Mouse (Mus musculus) heart, embryonic 16.5 days (tissue): ENCODE data around the gene Dnase1l3. TPM values are rescaled to one million over a fixed set of nuclear protein-coding genes. Genes with fewer than 3 reads are reported as not detected.

ENCODE experiments used
- ATAC-seq: fragments of 200-750 bp; cut with Nextera tagmentation; replicated peaks from 2 replicates; pipeline ENCODE4 v1.8.0; 2017; ENCODE audit warnings: moderate number of reproducible peaks; ENCODE audit not compliant: insufficient read depth, low FRiP score; ENCODE audit errors: extremely low read depth
- H3K27ac ChIP-seq: fragments of 300-500 bp; sonication (generic); 2 replicates; pipeline ENCODE4 v1.5.1; 2014; ENCODE audit warnings: mild to moderate bottlenecking, low read length, control low read depth, moderate library complexity
- H3K27me3 ChIP-seq: fragments of 300-500 bp; sonication (generic); 2 replicates; pipeline ENCODE4 v1.6.1; 2014; ENCODE audit warnings: low read length, mixed read lengths; ENCODE audit not compliant: control insufficient read depth, insufficient read depth
- H3K36me3 ChIP-seq: fragments of 300-500 bp; sonication (generic); 2 replicates; pipeline ENCODE4 v1.6.1; 2014; ENCODE audit not compliant: control insufficient read depth, insufficient read depth
- H3K4me1 ChIP-seq: fragments of 300-500 bp; sonication (generic); 2 replicates; pipeline ENCODE4 v1.6.1; 2014; ENCODE audit warnings: low read length, mixed read lengths; ENCODE audit not compliant: control insufficient read depth, insufficient read depth
- H3K4me2 ChIP-seq: fragments of 300-500 bp; sonication (generic); 2 replicates; pipeline ENCODE4 v1.6.1; 2014; ENCODE audit warnings: low read depth, mild to moderate bottlenecking, control low read depth, low read length
- H3K4me3 ChIP-seq: fragments of 300-500 bp; sonication (generic); 2 replicates; pipeline ENCODE4 v1.5.1; 2014; ENCODE audit warnings: mild to moderate bottlenecking, control low read depth, low read length
- H3K9ac ChIP-seq: fragments of 300-500 bp; sonication (generic); 2 replicates; pipeline ENCODE4 v1.6.1; 2014; ENCODE audit warnings: low read length, control low read depth
- H3K9me3 ChIP-seq: fragments of 300-500 bp; sonication (generic); replicated peaks from 2 replicates; pipeline ENCODE4 v1.6.1; 2016; ENCODE audit warnings: low read length; ENCODE audit not compliant: control insufficient read depth
- WGBS: fragments of 180-500 bp; shearing (Covaris S2); extraction: QIAGEN DNeasy Blood & Tissue Kit; methylation state at CpG from one replicate; pipeline ENCODE4 v1.1.7; 2014; 5-methylcytosine and 5-hydroxymethylcytosine counted together
- polyA plus RNA-seq: library from polyadenylated mRNA; unstranded; fragments of >200 nt; fragmentation: Nextera tagmentation; extraction: Ambion mirVana; gene quantifications from 2 replicates; pipeline ENCODE4 v1.2.1, GENCODE M21; 2015

Gene Dnase1l3
- polyA plus RNA-seq, 1 experiment from 2014 or later = 1.1 TPM

DNA sequence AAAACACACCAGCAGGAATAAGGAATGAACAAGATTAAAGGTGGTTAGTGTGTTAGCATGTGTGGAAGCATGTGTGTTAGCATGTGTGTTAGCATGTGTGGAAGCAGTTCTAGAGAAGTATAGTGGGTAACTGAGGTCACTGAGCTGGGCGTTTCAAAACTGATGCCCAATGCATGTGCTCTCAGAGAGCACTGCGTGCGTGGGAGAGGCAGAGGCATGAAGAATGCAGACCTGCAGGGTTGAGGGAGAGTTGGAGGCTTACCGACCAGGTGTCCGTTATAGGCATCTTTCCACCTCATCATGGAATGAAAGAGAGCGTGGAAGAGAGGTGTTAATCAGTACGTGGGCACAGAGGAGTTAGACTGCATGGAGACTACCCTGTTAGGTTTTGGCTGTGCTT lies 26.2 kb upstream of the Dnase1l3 start:
- Histone ChIP-seq H3K4me3 (no peak overlapping the region), H3K4me1 (no peaks in the 10 kb centered on the region; the same call in 1 of the 2 replicates), H3K9me3 (no peaks in the 10 kb centered on the region), H3K4me2 (no peak overlapping the region), H3K27me3 (no peaks in the 10 kb centered on the region), H3K9ac (no peak overlapping the region), H3K27ac (no peak overlapping the region), H3K36me3 (no peaks in the 10 kb centered on the region)
- no peak for ATAC-seq
- 80% methylated on average over 7 of the region's 7 CpGs for WGBS

DNA sequence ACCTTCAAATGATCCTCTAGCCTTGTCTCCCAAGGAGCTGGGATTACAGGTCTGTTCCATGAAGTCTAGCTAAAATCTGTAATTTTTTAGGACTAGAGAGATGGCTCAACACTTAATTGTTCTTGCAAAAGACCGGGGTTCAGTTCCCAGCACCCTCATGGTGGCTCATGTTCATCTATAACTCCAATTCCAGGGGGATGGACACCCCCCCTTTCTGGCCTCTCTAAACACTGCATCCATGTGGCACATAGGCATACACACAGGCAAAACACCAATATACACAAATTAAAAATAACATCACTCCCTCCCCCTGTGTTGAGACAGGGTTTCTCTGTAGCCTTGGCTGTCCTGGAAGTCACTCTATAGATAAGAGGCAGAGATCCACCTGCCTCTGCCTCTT lies 25.6 kb upstream of the Dnase1l3 start:
- 89% methylated on average over 1 of the region's 1 CpGs for WGBS
- no peaks in the 10 kb centered on the region for H3K36me3 ChIP-seq
- no peak overlapping the region for H3K4me3 ChIP-seq
- no peak for ATAC-seq
- H3K27ac ChIP-seq = no peak overlapping the region
- no peak overlapping the region for H3K4me2 ChIP-seq
- no peaks in the 10 kb centered on the region for H3K9me3 ChIP-seq
- H3K9ac ChIP-seq = no peak overlapping the region
- no peaks in the 10 kb centered on the region for H3K4me1 ChIP-seq
- H3K27me3 ChIP-seq = no peaks in the 10 kb centered on the region

DNA sequence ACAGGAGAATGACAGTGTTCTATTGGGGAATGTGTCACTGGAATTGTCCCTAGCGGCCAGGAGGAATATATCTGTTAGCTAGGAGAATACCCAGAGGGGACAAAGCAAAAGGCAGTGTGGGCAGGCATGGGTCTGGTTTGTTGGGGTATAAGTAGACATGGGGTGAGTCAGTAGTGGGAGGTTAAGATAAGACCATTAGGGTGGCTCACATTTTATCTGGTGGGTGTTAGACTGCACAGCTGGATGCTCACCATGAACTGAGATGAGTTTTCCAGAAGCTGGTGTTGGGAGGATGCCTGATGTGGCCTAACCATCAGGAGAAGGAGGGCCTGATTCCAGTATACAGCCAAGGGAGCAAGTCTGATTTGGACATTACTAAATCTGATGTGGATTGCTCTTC lies 22.6 kb upstream of the Dnase1l3 start:
- 69% methylated on average over 1 of the region's 1 CpGs for whole genome bisulfite sequencing

DNA sequence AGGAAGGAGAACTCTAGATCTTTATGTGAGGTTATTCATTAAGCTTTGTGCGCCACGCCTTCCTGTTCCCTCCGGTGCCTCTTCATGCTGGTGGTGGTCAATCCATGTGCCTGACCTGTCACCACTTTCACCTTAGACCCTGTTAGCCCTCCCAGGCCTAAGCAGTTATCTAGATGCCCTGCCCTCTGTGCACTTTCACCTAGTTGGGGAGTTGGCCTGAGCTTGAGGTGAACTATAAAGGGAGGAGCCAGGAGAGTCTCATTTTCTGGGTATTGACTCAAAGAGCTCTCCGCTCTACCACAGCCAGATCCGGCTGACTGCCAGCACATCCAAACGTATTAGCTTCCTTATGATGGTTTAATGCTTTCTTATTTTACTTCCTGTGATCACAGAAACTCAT lies 21.9 kb upstream of the Dnase1l3 start:
- Histone ChIP-seq H3K9me3 (no peaks in the 10 kb centered on the region), H3K27me3 (no peaks in the 10 kb centered on the region), H3K9ac (no peak overlapping the region), H3K4me3 (no peak overlapping the region), H3K4me2 (no peak overlapping the region), H3K27ac (no peak overlapping the region), H3K36me3 (no peaks in the 10 kb centered on the region), H3K4me1 (no peaks in the 10 kb centered on the region)
- 68% methylated on average over 6 of the region's 6 CpGs for WGBS
- no peak for ATAC-seq

More for the DNA sequence above, 22.6 kb upstream of the Dnase1l3 start:
- H3K27ac ChIP-seq = no peak overlapping the region
- no peak overlapping the region for H3K9ac ChIP-seq
- H3K4me3 ChIP-seq = no peak overlapping the region
- no peaks in the 10 kb centered on the region for H3K27me3 ChIP-seq
- ATAC-seq = no peak
- H3K36me3 ChIP-seq = no peaks in the 10 kb centered on the region
- no peaks in the 10 kb centered on the region for H3K9me3 ChIP-seq
- H3K4me1 ChIP-seq = no peaks in the 10 kb centered on the region
- H3K4me2 ChIP-seq = no peak overlapping the region

DNA sequence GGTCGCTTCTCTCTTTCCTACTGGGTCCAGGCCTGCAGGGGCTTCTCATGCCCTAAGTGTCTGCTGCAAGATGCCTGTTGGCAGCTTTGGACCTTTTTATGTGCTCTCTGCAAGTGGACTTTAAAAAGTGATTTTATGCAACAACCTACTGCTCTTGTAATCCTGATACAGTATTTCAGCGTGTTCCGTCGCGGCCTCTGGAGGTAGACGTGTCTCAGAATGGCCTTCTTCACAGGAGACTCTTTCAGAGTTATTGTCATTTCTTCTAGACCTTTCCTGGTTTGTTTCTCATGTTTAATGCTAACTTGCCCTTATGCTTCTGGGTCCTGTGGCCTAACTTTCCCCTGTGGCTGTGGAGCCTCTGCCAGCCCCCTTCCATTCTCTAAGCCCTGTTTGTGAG lies 21.4 kb upstream of the Dnase1l3 start:
- no peak overlapping the region for H3K4me3 ChIP-seq
- H3K4me2 ChIP-seq = no peak overlapping the region
- ATAC-seq = no peak
- H3K27me3 ChIP-seq = no peaks in the 10 kb centered on the region
- H3K9me3 ChIP-seq = no peaks in the 10 kb centered on the region
- no peak overlapping the region for H3K27ac ChIP-seq
- H3K9ac ChIP-seq = no peak overlapping the region
- 90% methylated on average over 6 of the region's 6 CpGs for WGBS
- no peaks in the 10 kb centered on the region for H3K36me3 ChIP-seq
- H3K4me1 ChIP-seq = no peaks in the 10 kb centered on the region

DNA sequence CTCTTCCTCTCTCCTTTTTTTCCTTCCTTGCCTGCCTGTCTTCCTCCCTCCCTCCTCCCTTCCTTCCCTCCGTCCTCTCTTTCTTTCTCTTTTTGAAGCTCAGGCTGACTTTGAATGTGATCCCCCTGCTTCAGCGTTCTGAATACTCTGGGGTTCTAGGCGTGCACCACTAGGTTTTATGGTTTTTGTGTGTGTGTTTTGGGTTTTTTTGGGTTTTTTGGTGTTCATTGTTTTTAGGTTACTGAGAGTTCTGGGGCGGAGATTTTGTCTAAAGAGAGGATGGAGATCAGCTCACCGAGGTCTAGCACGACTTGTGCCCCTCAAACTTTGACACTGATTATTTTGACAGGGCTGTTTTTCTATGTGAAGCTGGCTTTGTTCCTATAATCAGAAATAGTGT lies 17.6 kb upstream of the Dnase1l3 start:
- WGBS = 70% methylated on average over 6 of the region's 6 CpGs
- Histone ChIP-seq H3K27me3 (no peaks in the 10 kb centered on the region), H3K9me3 (no peaks in the 10 kb centered on the region), H3K4me3 (no peak overlapping the region), H3K4me1 (no peaks in the 10 kb centered on the region), H3K27ac (no peak overlapping the region), H3K36me3 (no peaks in the 10 kb centered on the region), H3K4me2 (no peak overlapping the region), H3K9ac (no peak overlapping the region)
- ATAC-seq = no peak

DNA sequence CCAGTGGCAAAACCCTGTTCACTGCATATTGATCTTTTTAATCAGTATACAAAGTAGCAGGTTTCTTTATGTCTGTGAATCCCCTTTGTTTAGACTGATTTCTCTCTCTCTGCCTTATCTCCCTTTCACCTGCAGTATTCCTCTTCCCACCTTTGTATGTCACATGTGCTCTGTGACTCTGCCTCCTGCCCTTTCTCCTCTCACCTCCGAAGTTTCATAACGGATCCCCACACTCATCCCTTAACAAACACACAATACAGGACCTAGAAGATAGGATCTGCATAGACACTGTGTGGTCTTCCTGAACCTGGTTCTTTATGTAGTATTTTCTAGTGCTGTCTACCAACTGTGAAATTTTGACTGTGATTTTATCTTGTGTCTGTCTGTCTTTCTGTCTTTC lies 16.9 kb upstream of the Dnase1l3 start:
- Histone ChIP-seq H3K27me3 (no peaks in the 10 kb centered on the region), H3K9ac (no peak overlapping the region), H3K27ac (no peak overlapping the region), H3K4me2 (no peak overlapping the region), H3K9me3 (no peaks in the 10 kb centered on the region), H3K4me1 (no peaks in the 10 kb centered on the region), H3K4me3 (no peak overlapping the region), H3K36me3 (no peaks in the 10 kb centered on the region)
- 75% methylated on average over 2 of the region's 2 CpGs for WGBS
- no peak for ATAC-seq

DNA sequence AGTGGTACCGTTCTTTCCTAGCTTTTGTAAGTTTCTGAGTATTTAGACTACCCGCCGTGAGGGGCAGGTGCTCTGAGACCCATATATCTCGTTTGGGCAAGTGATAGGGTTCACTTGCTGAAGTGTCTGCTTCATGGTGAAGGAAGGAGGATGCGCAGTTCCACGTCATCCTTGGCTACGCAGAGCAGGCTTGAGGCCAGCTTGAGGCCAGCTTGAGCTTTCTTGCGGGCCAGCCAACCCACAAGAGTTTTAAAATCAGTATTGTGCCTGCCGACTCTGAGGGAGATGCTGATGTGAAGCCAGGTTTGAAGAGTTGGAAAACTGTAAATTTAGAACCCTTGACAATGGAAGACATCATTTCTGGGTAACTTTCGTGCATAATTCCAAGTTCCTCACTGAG lies 13.6 kb upstream of the Dnase1l3 start:
- no peak overlapping the region for H3K9ac ChIP-seq
- ATAC-seq = no peak
- H3K4me2 ChIP-seq = no peak overlapping the region
- H3K36me3 ChIP-seq = no peaks in the 10 kb centered on the region
- H3K27me3 ChIP-seq = 0 out of 2 replicates have a peak, but pooled peaks cover 2% of the 10 kb centered on the region
- peaks cover 12% of the 10 kb centered on the region for H3K4me1 ChIP-seq
- no peaks in the 10 kb centered on the region for H3K9me3 ChIP-seq
- no peak overlapping the region for H3K27ac ChIP-seq
- 87% methylated on average over 10 of the region's 10 CpGs for WGBS
- no peak overlapping the region for H3K4me3 ChIP-seq

DNA sequence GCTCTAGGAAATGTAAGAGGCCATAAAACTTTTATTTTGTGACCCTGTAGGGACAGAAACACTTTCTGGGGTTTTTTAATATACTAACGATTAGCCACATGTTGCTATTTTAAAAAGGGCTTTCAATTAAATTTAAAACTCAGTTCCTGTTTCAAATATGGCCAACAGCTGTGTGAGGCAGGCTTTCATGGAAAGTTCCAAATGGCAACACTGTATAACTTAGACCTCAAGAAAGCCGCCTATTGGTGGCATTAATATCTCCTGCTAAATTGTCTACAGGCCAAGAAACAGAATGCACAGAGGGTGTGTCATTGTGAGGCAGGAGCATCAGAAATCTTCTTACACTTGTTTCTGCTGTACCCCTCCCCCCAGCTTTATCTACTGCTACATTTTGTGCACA lies 13.1 kb upstream of the Dnase1l3 start:
- H3K9me3 ChIP-seq = no peaks in the 10 kb centered on the region
- H3K4me3 ChIP-seq = no peak overlapping the region
- 0 out of 2 replicates have a peak, but pooled peaks cover 2% of the 10 kb centered on the region for H3K27me3 ChIP-seq
- no peak overlapping the region for H3K27ac ChIP-seq
- no peak overlapping the region for H3K9ac ChIP-seq
- H3K4me2 ChIP-seq = no peak overlapping the region
- H3K36me3 ChIP-seq = no peaks in the 10 kb centered on the region
- no peak for ATAC-seq
- H3K4me1 ChIP-seq = peaks cover 12% of the 10 kb centered on the region
- WGBS = 85% methylated on average over 2 of the region's 2 CpGs

DNA sequence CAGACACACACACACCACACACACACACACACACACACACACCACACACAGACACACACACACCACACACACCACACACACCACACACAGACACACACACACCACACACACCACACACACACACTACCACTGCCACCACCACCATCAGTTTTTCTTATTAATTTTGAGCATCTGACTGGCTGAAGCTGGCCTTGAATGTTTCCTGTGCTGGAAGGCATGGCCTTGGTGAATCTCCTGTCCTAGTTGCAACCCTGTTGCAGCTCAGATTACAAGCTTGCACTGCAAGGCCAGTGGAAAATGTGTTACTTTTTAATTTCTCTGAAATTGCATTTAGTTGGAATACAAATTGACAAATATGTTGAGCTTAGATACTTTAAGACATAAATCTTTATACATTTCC lies 12.7 kb upstream of the Dnase1l3 start:
- no peak overlapping the region for H3K4me2 ChIP-seq
- no peak for ATAC-seq
- no peak overlapping the region for H3K9ac ChIP-seq
- H3K9me3 ChIP-seq = no peaks in the 10 kb centered on the region
- no peaks in the 10 kb centered on the region for H3K36me3 ChIP-seq
- H3K4me1 ChIP-seq = peaks cover 15% of the 10 kb centered on the region
- no peak overlapping the region for H3K4me3 ChIP-seq
- 0 out of 2 replicates have a peak, but pooled peaks cover 2% of the 10 kb centered on the region for H3K27me3 ChIP-seq
- no peak overlapping the region for H3K27ac ChIP-seq
